Mouse (Mus musculus): ENCODE measurements at regions not wholly inside any gene's neighbourhood (a gene's known extent, or its start where the extent isn't known, plus 50 kb on each side); places are given as distances from the start of the nearest gene placed in this dataset.

DNA sequence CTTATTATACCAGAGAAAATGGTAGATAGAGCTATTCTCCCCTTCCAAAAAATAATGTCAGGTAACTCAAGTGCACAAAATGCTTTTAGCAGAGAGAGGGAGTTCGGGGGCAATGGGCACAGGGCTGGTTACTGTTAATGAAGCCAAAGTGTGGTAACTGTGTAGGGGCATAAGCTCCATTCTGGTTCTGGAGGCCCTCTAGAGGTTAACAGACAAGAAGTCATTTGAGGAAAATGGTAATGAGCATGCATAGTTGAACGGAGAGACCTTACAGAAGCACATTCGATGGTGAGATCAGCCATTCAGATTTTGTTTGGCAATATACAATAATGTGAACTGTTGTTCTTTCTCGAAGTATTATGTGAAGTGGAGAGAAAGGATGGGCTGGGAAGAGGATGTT lies 1479.4 kb downstream of the Slc22a22 start:
- TF ChIP-seq POLR2A (IDR thresholded peaks at IDR 0.05; ENCODE audit: insufficient read length, low read depth) (no peak), MYOG (IDR thresholded peaks at IDR 0.05; ENCODE audit: control insufficient read depth in 1 of 3, insufficient read depth in 1 of 3, insufficient read length in 2 of 3, low read depth in 2 of 3) (no peak), TCF3 (IDR thresholded peaks at IDR 0.05; ENCODE audit: insufficient read length, low read depth) (no peak), POLR2AphosphoS2 (IDR thresholded peaks at IDR 0.05; ENCODE audit: insufficient read length, low read depth) (no peak), MYOD1 (IDR thresholded peaks at IDR 0.05; ENCODE audit: control insufficient read depth in 1 of 3, insufficient read length in 2 of 3, low read depth in 2 of 3) (no peak), MAX (IDR thresholded peaks at IDR 0.05; ENCODE audit: low read depth) (no peak), CEBPB (IDR thresholded peaks at IDR 0.05; ENCODE audit: insufficient read depth, poor library complexity, severe bottlenecking) (no peak), USF1 (IDR thresholded peaks at IDR 0.05; ENCODE audit: low read depth) (no peak), E2F4 (IDR thresholded peaks at IDR 0.05; ENCODE audit: insufficient read depth) (no peak), TCF12 (IDR thresholded peaks at IDR 0.05; ENCODE audit: insufficient read depth, poor library complexity, severe bottlenecking) (no peak)
